Mouse (Mus musculus) myocyte (in vitro differentiated cells): Measurements from ENCODE around the gene Fam206a. TPM values are rescaled to one million over a fixed set of nuclear protein-coding genes. Genes with fewer than 3 reads are reported as not detected.

Experiments
- H3K27me3 ChIP-seq: one replicate; pipeline ENCODE4 v1.6.1; 2011; ENCODE audit not compliant: control insufficient read depth, insufficient read depth, insufficient read length
- H3K36me3 ChIP-seq: one replicate; pipeline ENCODE4 v1.6.1; 2011; ENCODE audit not compliant: control insufficient read depth, insufficient read depth
- H3K4me2 ChIP-seq: one replicate; pipeline ENCODE4 v1.6.1; 2011; ENCODE audit warnings: low read depth, control low read depth
- H3K4me3 ChIP-seq: one replicate; pipeline ENCODE4 v1.5.1; 2011; ENCODE audit warnings: mild to moderate bottlenecking, control low read depth, moderate library complexity
- H3K79me2 ChIP-seq: one replicate; pipeline ENCODE4 v1.6.1; 2011; ENCODE audit not compliant: control insufficient read depth, insufficient read depth
- H3ac ChIP-seq: one replicate; pipeline ENCODE4 v1.6.1; 2011; ENCODE audit not compliant: control insufficient read depth, insufficient read length
- CEBPB ChIP-seq: IDR thresholded peaks from 2 replicates; pipeline ENCODE4 v1.6.1; 2011; ENCODE audit warnings: mild to moderate bottlenecking, moderate library complexity; ENCODE audit not compliant: poor library complexity, insufficient read depth, severe bottlenecking
- E2F4 ChIP-seq: IDR thresholded peaks from one replicate; pipeline ENCODE4 v1.6.1; 2011; ENCODE audit warnings: mild to moderate bottlenecking, control low read depth, moderate library complexity; ENCODE audit not compliant: insufficient read depth
- MAX ChIP-seq: IDR thresholded peaks from one replicate; pipeline ENCODE4 v1.6.1; 2011; ENCODE audit warnings: low read depth, mild to moderate bottlenecking, control low read depth
- MYOD1 ChIP-seq, 3 experiments: IDR thresholded peaks; one replicate each; pipeline ENCODE4 v1.6.1; 2011; ENCODE audit warnings: control low read depth in 2 of 3, low read depth in 2 of 3, mild to moderate bottlenecking in 2 of 3, moderate library complexity in 1 of 3; ENCODE audit not compliant: insufficient read length in 2 of 3, control insufficient read depth in 1 of 3
- MYOG ChIP-seq, 3 experiments: IDR thresholded peaks; one replicate each; pipeline ENCODE4 v1.6.1; 2011; ENCODE audit warnings: control low read depth in 2 of 3, low read depth in 2 of 3, mild to moderate bottlenecking in 2 of 3; ENCODE audit not compliant: insufficient read length in 2 of 3, control insufficient read depth in 1 of 3, insufficient read depth in 1 of 3
- POLR2A ChIP-seq: IDR thresholded peaks from one replicate; pipeline ENCODE4 v1.6.1; 2011; ENCODE audit warnings: low read depth, mild to moderate bottlenecking, control low read depth, moderate library complexity; ENCODE audit not compliant: insufficient read length
- POLR2AphosphoS2 ChIP-seq: IDR thresholded peaks from one replicate; pipeline ENCODE4 v1.6.1; 2011; ENCODE audit warnings: low read depth, control low read depth; ENCODE audit not compliant: insufficient read length
- REST ChIP-seq: IDR thresholded peaks from one replicate; pipeline ENCODE4 v1.6.1; 2011; ENCODE audit warnings: mild to moderate bottlenecking, control low read depth, moderate library complexity; ENCODE audit not compliant: insufficient read depth, insufficient read length
- SRF ChIP-seq: IDR thresholded peaks from one replicate; pipeline ENCODE4 v1.6.1; 2011; ENCODE audit warnings: low read depth; ENCODE audit not compliant: control insufficient read depth, insufficient read length
- TCF12 ChIP-seq: IDR thresholded peaks from one replicate; pipeline ENCODE4 v1.6.1; 2011; ENCODE audit warnings: mild to moderate bottlenecking, control low read depth; ENCODE audit not compliant: poor library complexity, insufficient read depth, severe bottlenecking
- TCF3 ChIP-seq: IDR thresholded peaks from one replicate; pipeline ENCODE4 v1.6.1; 2011; ENCODE audit warnings: low read depth, control low read depth; ENCODE audit not compliant: insufficient read length
- USF1 ChIP-seq: IDR thresholded peaks from one replicate; pipeline ENCODE4 v1.6.1; 2011; ENCODE audit warnings: low read depth, mild to moderate bottlenecking, control low read depth, moderate library complexity
- polyA plus RNA-seq: library from polyadenylated mRNA; unstranded; fragments of >200 nt; fragmentation: generic; extraction: Trizol; gene quantifications from one replicate; pipeline ENCODE4 v1.2.1, GENCODE M21; 2012; ENCODE audit warnings: missing spikeins

Gene Fam206a
- polyA plus RNA-seq, 1 experiment = 12.0 TPM

DNA sequence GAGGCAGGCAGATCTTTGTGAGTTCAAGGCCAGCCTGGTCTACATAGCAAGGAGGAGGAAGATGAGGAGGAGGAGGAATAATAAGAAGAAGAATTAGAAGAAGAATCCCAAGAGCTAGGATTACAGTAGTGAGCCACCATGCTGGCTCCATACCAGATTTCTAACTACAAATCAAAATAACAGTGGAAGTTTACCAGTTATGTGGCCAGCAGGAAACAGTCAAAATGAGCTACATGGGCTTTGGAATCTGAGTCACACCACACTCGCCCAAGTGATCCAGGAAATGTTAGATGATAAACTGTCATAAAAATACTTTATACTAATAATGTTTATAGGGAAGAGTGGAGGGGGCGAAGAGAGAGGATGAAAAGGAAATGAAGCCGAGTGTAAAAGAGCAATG, 38.2 kb downstream of the Fam206a start:
- Histone ChIP-seq H3ac (no peak overlapping the region), H3K36me3 (no peaks in the 10 kb centered on the region), H3K4me3 (no peak overlapping the region), H3K4me2 (peak overlapping the region; percentile 60), H3K27me3 (no peaks in the 10 kb centered on the region), H3K79me2 (no peaks in the 10 kb centered on the region)
- TF ChIP-seq POLR2A = no peak
- TF ChIP-seq MYOG (IDR thresholded peaks at IDR 0.05; ENCODE audit: control insufficient read depth in 1 of 3, insufficient read depth in 1 of 3, insufficient read length in 2 of 3, low read depth in 2 of 3) = no peak
- TF ChIP-seq POLR2AphosphoS2 = no peak
- no peak for TF ChIP-seq SRF
- TF ChIP-seq TCF3 = no peak
- no peak for TF ChIP-seq E2F4
- TF ChIP-seq MYOD1 (IDR thresholded peaks at IDR 0.05; ENCODE audit: control insufficient read depth in 1 of 3, insufficient read length in 2 of 3, low read depth in 2 of 3) = no peak
- TF ChIP-seq REST = no peak
- TF ChIP-seq CEBPB = no peak
- TF ChIP-seq TCF12 = no peak

DNA sequence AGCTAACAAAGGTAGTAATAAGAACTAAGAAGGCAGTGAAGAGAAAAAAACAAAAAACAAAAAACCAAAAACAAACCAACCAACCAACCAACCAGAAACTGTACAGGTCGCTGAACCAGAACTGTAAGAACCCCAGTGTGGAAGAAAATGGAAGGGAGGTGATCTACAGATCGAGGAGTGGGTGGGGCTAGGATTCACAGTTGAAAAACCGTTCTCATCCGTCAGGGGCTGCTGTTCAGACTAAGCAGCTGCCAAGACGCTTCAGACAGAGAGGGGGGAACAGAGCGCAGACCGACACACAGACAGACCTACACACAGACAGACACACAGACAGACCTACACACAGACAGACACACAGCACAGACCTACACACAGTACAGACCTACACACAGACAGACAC, 40.4 kb downstream of the Fam206a start:
- no peak overlapping the region for H3K4me2 ChIP-seq
- H3K36me3 ChIP-seq = no peaks in the 10 kb centered on the region
- TF ChIP-seq MAX = no peak
- TF ChIP-seq REST = no peak
- no peak for TF ChIP-seq TCF3
- no peak for TF ChIP-seq TCF12
- no peak for TF ChIP-seq MYOD1 (IDR thresholded peaks at IDR 0.05; ENCODE audit: control insufficient read depth in 1 of 3, insufficient read length in 2 of 3, low read depth in 2 of 3)
- TF ChIP-seq POLR2A = no peak
- no peak for TF ChIP-seq USF1
- TF ChIP-seq E2F4 = no peak
- no peak for TF ChIP-seq POLR2AphosphoS2
- TF ChIP-seq SRF = no peak
- no peak for TF ChIP-seq MYOG (IDR thresholded peaks at IDR 0.05; ENCODE audit: control insufficient read depth in 1 of 3, insufficient read depth in 1 of 3, insufficient read length in 2 of 3, low read depth in 2 of 3)
- no peak for TF ChIP-seq CEBPB
- no peaks in the 10 kb centered on the region for H3K27me3 ChIP-seq
- H3K4me3 ChIP-seq = no peak overlapping the region
- no peak overlapping the region for H3ac ChIP-seq
- H3K79me2 ChIP-seq = no peaks in the 10 kb centered on the region

- Histone ChIP-seq H3K36me3 (no peaks in the 10 kb centered on the region), H3K4me3 (no peak overlapping the region), H3K27me3 (no peaks in the 10 kb centered on the region), H3K79me2 (no peaks in the 10 kb centered on the region), H3K4me2 (no peak overlapping the region), H3ac (no peak overlapping the region)
- TF ChIP-seq POLR2A (no peak), POLR2AphosphoS2 (no peak)
Measured at GRCm38 (mm10) chr4:56843963-56844362, 41.8 kb downstream of the Fam206a start.

- H3K27me3 ChIP-seq = no peaks in the 10 kb centered on the region
- H3K79me2 ChIP-seq = no peaks in the 10 kb centered on the region
- H3ac ChIP-seq = no peak overlapping the region
- no peak for TF ChIP-seq TCF3
- TF ChIP-seq E2F4 = no peak
- no peak for TF ChIP-seq POLR2A
- no peak for TF ChIP-seq POLR2AphosphoS2
- TF ChIP-seq SRF = no peak
- TF ChIP-seq USF1 = no peak
- H3K4me3 ChIP-seq = no peak overlapping the region
- H3K4me2 ChIP-seq = no peak overlapping the region
- H3K36me3 ChIP-seq = no peaks in the 10 kb centered on the region
Measured at GRCm38 (mm10) chr4:56844911-56845310, 42.8 kb downstream of the Fam206a start.

GRCm38 (mm10) chr4:56845896-56846533, 43.9 kb downstream of the Fam206a start:
- TF ChIP-seq MAX (no peak), TCF12 (no peak), CEBPB (no peak), SRF (no peak), TCF3 (no peak), MYOD1 (IDR thresholded peaks at IDR 0.05; ENCODE audit: control insufficient read depth in 1 of 3, insufficient read length in 2 of 3, low read depth in 2 of 3) (no peak)
- H3K4me2 ChIP-seq = no peak overlapping the region
- H3K27me3 ChIP-seq = no peaks in the 10 kb centered on the region
- no peaks in the 10 kb centered on the region for H3K79me2 ChIP-seq
- H3K4me3 ChIP-seq = no peak overlapping the region
- no peak overlapping the region for H3ac ChIP-seq
- H3K36me3 ChIP-seq = no peaks in the 10 kb centered on the region

DNA sequence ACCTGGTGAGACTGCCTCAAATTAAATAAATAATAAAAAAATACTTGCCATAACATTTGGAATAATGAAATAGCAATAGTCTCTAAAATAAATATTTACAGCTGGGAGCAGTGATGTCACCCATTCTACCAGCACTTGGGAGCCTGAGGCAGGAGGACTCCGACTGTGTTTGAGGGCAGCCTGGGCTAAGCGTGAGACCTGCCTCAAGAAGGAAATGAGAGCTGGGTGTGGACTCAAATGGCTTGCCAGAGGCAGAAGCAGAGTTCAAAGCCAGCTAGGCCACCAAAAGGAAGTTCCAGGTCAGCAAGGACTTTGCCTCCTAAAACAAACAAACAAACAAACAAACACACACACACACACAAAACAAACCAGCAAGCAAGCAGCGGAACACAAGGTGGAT, 45.3 kb downstream of the Fam206a start:
- no peaks in the 10 kb centered on the region for H3K27me3 ChIP-seq
- no peak overlapping the region for H3ac ChIP-seq
- H3K4me2 ChIP-seq = no peak overlapping the region
- no peak overlapping the region for H3K4me3 ChIP-seq
- H3K36me3 ChIP-seq = no peaks in the 10 kb centered on the region
- TF ChIP-seq E2F4 = no peak
- no peak for TF ChIP-seq CEBPB
- TF ChIP-seq MYOG (IDR thresholded peaks at IDR 0.05; ENCODE audit: control insufficient read depth in 1 of 3, insufficient read depth in 1 of 3, insufficient read length in 2 of 3, low read depth in 2 of 3) = no peak
- H3K79me2 ChIP-seq = no peaks in the 10 kb centered on the region
